Mouse (Mus musculus): ENCODE data around the gene Trim46. TPM values are rescaled to one million over a fixed set of nuclear protein-coding genes. Genes with fewer than 3 reads are reported as not detected.
A peak's percentile ranks its signal among the peaks of the same experiment; 100 is the strongest.

The Trim46 gene
- total RNA-seq (2021) = 10 to 100 TPM; 86.7 to 93.7 TPM

- DNase-seq = peak; percentile 89 to 90
Observed at GRCm38 (mm10) chr3:89246261-89247100, at the start of gene Trim46. Gene Trim46, minus strand, starts transcription at chr3:89246309.

DNA sequence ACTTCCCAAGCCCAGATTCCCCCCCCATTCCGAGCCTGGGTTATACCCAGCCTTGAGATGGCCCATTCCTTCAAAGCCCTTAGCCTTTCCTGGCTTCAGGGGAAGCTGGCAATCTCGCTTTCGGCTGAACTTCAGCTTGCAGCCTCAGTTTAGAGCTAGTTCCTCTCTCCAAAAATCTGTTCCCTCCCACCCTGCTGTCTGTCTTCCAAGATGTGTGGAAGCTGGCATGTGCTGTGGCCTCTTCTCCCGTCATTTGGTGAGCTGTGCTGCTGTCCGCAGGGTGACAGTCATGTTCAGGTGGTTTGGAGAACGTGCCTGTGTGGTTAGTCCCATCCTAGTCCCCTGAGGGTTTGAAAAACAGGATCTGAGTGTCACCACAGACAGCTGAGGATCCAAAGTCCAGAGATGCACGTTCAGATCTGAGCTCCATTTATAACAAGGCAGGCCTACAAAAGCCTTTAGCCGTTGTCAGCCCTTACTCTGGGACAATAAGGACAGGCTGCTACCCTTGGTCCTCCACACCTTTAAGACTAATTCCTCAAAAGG is 49.6 kb upstream of the Trim46 start:
- peak in 1 of 2 experiments; percentile 50 for DNase-seq

GRCm38 (mm10) chr3:89294195-89294594 is 48.1 kb upstream of the Trim46 start:
- DNase-seq = no peak

- DNase-seq = no peak
Observed at GRCm38 (mm10) chr3:89293247-89293918, 47.3 kb upstream of the Trim46 start.

DNA sequence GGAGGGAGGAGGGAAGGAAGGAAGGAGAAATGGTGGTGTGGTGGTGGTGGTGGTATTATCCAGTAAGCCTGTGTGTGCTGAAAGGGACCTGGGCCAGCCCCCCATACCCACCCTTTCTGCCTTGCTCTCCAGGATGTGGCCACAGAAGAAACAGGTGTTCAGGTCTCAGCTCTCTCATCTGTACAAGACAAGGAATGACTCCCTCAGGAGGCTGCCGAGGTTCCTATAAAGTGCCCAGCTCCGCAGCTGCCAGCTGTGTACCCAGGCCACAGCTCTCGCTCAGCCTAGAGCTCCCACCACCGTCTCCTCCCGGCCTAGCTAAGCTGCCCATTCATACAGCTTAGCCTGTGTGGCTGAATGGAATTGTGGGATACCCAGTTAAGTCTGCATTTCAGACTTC is 46.2 kb upstream of the Trim46 start:
- no peak for DNase-seq

DNA sequence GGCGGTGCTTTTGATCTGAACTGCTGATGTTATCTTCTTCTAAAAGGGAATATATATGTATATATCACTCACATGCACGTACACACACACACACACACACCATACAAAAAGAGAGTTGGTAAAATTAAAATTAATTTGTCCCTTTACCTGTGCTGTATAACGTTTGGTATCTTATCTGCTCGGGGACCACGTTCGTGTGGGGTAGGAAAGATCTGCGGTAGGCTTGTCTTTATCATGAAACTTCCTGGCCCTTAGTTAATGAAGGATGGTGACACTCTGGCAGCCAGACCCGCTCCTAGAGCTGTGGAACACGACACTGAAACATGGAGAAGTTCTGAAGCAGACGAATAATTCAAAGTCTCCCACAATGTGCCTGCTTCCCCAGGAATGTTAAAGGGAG is 45.8 kb upstream of the Trim46 start:
- DNase-seq = no peak

DNA sequence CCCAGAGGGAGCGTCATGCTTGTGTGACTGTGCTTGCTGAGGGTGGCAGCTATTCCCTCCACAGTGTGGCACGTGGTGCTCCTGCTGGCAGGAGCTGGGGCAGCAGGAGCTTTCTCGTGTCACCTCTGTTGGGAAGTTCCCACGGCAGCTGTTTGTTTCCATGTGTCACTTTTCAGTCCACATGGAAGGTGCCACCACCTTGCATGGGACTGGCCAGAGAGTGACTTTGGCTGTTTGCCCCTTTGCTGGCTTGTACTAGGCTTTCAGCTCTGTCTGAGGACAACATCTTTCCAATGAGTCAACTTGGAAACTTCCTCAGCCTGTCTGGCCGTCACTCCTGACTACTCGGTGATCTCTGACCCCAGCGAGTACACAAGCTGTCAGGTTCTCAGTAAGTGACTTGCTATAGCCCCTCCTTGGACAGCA is 42.4 kb upstream of the Trim46 start:
- no peak for DNase-seq

GRCm38 (mm10) chr3:89287286-89287685 is 41.2 kb upstream of the Trim46 start:
- DNase-seq = no peak

DNA sequence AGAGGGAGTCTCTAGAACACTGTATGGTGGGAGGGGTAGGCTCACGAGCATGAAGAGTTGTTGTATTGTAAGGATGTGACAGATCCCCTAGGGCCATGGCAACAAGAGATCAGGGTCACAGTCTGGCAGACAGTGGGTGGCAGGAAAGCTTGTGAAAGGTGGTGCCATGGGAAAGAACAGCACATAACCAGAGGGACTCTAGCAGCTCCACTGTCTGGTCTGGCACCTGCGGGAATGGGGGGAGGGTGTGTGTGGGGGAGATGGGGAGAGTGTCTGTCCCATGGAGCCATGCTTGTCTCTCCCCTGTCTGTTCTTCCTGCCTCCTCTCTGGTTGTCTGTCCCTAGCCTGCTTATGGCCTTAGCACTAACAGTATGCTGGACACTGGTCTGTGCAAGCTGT is 39.4 kb upstream of the Trim46 start:
- no peak for DNase-seq

DNA sequence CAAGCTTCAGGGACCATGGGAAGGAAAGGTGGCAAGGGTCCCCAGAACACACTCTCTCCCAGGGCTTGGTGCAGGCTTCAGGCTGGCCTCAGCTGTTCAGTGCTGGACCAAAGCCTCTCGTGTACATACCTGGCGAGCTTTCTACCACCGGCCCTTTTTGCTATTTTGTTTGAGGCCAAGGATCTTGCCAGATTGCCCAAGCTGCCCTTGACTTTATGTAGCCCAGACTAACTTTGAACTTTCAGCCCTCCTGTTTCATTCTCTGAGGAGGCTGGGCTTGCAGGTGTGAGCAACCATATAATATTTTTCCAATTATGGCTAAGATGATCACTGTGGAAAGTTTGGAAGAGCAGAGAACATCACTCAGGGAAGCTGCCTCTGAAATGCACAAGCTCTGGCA is 38.2 kb upstream of the Trim46 start:
- DNase-seq = no peak

- no peak for DNase-seq
Observed at GRCm38 (mm10) chr3:89282291-89282643, 36.2 kb upstream of the Trim46 start.

- peak; percentile 73 to 76 for DNase-seq
Observed at GRCm38 (mm10) chr3:89281579-89282290, 35.6 kb upstream of the Trim46 start.

- peak; percentile 49 to 55 for DNase-seq
Observed at GRCm38 (mm10) chr3:89280606-89281511, 34.8 kb upstream of the Trim46 start, which contains the start of gene Efna1. Gene Efna1, minus strand, starts transcription at chr3:89281142.

DNA sequence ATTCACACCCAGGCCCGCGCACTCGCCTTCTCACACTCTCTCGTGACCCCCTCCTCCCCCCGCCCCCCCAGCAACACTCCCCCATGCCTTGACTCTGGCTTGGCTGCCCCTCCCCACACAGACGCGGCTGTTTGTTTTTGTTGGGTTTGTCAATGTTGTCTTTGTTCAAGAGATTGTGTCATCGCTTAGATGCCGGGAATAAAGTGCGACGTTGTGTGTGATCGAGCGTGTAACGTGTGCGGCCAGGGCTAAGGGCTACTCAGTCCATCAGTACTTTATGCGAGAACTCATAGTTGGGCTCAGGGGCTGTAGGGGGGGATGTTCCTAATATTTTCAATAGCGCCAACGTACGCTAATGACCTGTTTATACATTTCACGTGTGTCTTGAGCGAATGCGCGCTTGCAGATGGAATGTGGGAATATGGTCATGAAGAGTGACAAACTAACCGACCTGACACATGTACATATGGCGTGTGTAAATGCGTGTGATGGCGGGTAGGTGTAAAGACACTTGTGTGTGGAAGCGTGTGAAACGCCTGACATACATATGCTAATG is 34.0 kb upstream of the Trim46 start:
- DNase-seq = no peak

GRCm38 (mm10) chr3:89279153-89279890 is 33.2 kb upstream of the Trim46 start:
- peak; percentile 85 to 86 for DNase-seq

DNA sequence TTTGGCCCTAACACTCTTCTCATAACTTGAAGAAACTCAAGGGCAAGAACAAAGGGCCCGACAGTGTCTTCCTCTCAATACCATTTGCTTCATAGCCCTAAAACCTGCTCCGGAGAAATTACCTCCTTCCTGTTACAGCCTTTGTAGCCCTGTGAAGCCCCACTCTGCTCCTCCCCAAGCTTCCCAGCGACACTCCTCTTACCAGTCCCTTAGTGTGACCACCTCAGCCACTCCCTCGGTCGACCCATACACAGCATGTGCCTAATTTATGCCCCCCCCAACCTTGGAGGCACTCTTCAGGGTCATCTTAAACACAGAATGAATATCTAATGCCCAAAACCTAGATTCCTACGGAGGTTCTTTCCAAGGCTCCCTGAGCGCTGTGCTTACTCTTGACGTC is 32.5 kb upstream of the Trim46 start:
- DNase-seq = no peak

- DNase-seq = no peak
Observed at GRCm38 (mm10) chr3:89278107-89278506, 32.0 kb upstream of the Trim46 start.

GRCm38 (mm10) chr3:89277281-89278021 is 31.3 kb upstream of the Trim46 start:
- no peak for DNase-seq

GRCm38 (mm10) chr3:89276061-89276460 is 30.0 kb upstream of the Trim46 start:
- no peak for DNase-seq

- no peak for DNase-seq
Observed at GRCm38 (mm10) chr3:89271760-89272159, 25.7 kb upstream of the Trim46 start.
